19 mouse cellular contexts compared by ENCODE assay signal in the genomic region with DNA sequence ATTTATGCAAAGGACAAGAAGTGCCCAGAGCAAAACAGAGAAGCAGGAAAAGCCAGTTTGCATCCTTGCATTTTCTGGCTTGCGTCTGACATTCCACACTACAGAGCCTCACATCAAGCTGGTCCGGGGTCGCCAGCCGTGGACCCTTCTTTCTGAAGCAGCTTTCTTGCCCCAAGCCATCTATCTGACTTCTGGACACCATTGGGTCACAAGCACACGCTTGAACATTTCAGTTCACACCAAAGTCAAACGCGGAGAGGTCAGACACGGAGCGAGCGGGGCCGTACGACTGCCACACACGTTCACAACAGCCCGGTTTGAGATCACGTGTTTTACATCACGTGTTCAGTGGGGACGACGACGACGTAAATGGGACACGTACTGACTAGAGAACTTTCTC.
"Had no signal": no experiment of that assay in that cellular context is flagged by ENCODE, and none has a peak within 500 bp of the region (broad histone marks: within the 10 kb centered on the region; RNA-seq: fewer than 3 reads in every experiment).

No protein-coding gene starts in this region.

- H3K4me1 ChIP-seq: intestine, embryonic 15.5 days; kidney, embryonic 15.5 days; liver, embryonic 13.5 days; stomach, embryonic 15.5 days had no signal

- H3K27ac ChIP-seq: intestine, embryonic 15.5 days; kidney, embryonic 15.5 days; left cerebral cortex, adult 2 months; liver, embryonic 13.5 days; macrophage; stomach, embryonic 15.5 days had no signal

- H3K27me3 ChIP-seq: intestine, embryonic 15.5 days; kidney, embryonic 15.5 days; liver, embryonic 13.5 days; stomach, embryonic 15.5 days had no signal

- H3K36me3 ChIP-seq: intestine, embryonic 15.5 days; kidney, embryonic 15.5 days; liver, embryonic 13.5 days; stomach, embryonic 15.5 days had no signal

- H3K4me3 ChIP-seq: intestine, embryonic 15.5 days; kidney, embryonic 15.5 days; left cerebral cortex, adult 2 months; liver, embryonic 13.5 days; stomach, embryonic 15.5 days had no signal

- H3K4me2 ChIP-seq: intestine, embryonic 15.5 days; kidney, embryonic 15.5 days; liver, embryonic 13.5 days; midbrain, embryonic 11.5 days; stomach, embryonic 15.5 days had no signal

- H3K9me3 ChIP-seq: intestine, embryonic 15.5 days; kidney, embryonic 15.5 days; liver, embryonic 13.5 days; stomach, embryonic 15.5 days had no signal

- ATAC-seq: intestine, embryonic 15.5 days had no signal

- H3K9ac ChIP-seq: intestine, embryonic 15.5 days; kidney, embryonic 15.5 days; liver, embryonic 13.5 days; stomach, embryonic 15.5 days had no signal

- DNase-seq: kidney, adult 11 months; kidney, adult 8-10 months; kidney, postnatal 10 days; kidney, postnatal 36 days; layer of hippocampus, postnatal 36 days; liver, embryonic 13.5 days; midbrain, embryonic 14.5 days; right cerebral cortex, adult 18-20 months; right cerebral cortex, postnatal 25 days; spleen, adult 18-20 months; thymus, adult 2 months; thymus, postnatal 14 days; thymus, postnatal 4 days had no signal
